Mouse (Mus musculus): ENCODE measurements around the gene Csf2rb.
"Not testable (repeated sequence)": the region's sequence is repeated elsewhere in the genome, so short reads cannot be mapped to it uniquely, and the experiment has no call there.

DNA sequence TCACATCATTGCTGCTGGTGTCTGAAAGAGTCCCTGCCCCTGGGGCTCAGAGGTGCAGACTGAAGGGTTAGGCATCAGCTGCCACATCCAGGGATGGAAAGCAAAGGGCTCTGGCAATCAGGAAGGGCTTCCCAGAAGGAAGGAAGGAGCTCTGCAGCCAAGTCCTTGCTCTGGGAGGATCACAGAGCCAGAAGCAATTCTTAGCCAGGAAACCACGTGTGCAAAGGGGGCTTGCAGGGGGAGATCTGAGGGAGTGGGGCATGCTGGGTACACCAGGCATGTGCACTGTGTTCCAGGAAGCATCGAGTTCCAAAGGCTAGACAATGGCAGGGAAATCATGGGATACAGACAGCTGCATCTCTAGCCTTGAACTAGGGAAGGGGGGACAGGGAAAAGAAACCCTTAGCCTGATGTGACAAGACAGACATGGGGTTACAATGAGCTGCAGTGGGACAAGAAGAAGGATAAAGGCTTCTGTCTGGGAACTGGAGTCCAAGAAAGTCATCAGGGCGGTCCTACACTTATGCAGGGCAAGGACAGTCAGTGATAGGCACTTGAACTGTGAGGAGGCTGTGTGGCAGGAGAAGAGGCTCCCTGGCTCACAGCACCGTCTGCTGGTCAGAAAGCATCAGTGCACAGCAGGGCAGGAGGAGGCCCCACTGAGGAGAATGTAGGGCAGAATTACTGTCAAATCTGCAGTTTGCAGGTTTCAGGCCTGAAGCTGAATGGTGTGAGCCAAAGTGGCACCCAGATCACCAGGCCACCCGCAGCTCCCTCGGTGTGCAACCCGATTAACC is 14.3 kb downstream of the Csf2rb start:
- TF ChIP-seq POLR2A (IDR thresholded peaks at IDR 0.05; ENCODE audit: insufficient read depth, low read depth, low read length) = not testable (repeated sequence)
- TF ChIP-seq EP300 (IDR thresholded peaks at IDR 0.05; ENCODE audit: insufficient read depth, low read depth, low read length) (peak; percentile 57; the same call in 1 of the 2 replicates), CTCF (IDR thresholded peaks at IDR 0.05) (peak; percentile 96)
